Mouse (Mus musculus): ENCODE measurements around the gene Gsdme. TPM values are rescaled to one million over a fixed set of nuclear protein-coding genes. Genes with fewer than 3 reads are reported as not detected.

Gsdme gene
- 32.7 and 32.9 TPM in 2 replicates for polyA plus RNA-seq (2016; fragmentation: Nextera tagmentation; extraction: Ambion mirVana)

DNA sequence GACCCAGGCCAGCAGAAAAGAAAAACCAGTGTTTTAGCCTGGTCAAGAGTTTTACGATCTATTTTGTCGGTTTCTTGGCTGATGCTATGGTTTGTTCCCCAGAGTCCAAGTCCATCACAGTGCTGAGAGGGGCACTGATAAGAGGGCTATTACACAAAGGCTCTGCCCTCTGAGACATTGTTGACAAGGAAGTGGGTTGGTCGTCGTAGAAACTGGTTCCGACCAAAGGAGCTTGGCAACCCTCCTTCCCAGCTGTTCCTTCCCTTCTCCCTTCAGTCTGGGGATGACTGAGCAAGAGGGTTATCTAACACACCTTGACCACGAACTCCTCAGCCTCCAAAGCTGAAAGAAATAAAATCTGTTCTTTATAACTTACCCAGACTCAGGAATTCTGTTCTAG lies at the start of gene Gsdme:
TSS of gene Gsdme (minus strand) at position 193 of the 400 bp plus-strand sequence.
- peaks cover 10% of the 10 kb centered on the region; the same call in 1 of the 2 replicates for H3K4me1 ChIP-seq (replicated peaks)
- 61% methylated on average over 6 of the region's 6 CpGs for WGBS
- H3K4me3 ChIP-seq: no peak within 1 kb of the TSS
- no peak within 1 kb of the TSS for H3K9ac ChIP-seq
- H3K27ac ChIP-seq (ENCODE audit: poor library complexity, severe bottlenecking): no peak within 1 kb of the TSS
- no peak within 1 kb of the TSS for H3K4me2 ChIP-seq
- no peak for ATAC-seq (ENCODE audit: insufficient number of reproducible peaks, low FRiP score)
- H3K27me3 ChIP-seq (replicated peaks): no peaks in the 10 kb centered on the region
- no peaks in the 10 kb centered on the region for H3K36me3 ChIP-seq
- H3K9me3 ChIP-seq (replicated peaks): no peaks in the 10 kb centered on the region

DNA sequence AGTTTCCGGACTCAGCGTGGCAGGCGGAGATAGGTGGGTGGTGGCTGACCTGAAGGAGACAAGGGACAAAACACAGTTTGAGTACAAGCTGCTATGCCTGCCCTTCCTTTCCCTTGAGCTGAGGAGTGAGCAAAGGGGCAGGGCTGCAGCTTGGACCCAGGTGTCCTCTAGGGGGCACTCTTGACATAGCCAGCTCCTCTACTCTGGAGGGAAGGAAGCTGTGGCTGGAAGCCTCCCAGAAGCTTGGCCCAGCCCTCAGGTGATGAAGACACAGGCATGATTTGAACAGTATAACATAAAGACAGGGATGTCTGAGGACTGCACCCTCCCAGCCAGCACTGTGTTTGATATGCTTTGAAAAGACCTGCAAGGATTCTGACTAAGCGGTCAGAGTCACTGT lies 49.0 kb upstream of the Gsdme start:
- Histone ChIP-seq H3K27me3 (replicated peaks) (no peaks in the 10 kb centered on the region), H3K4me1 (replicated peaks) (peaks cover 25% of the 10 kb centered on the region), H3K9me3 (replicated peaks) (no peaks in the 10 kb centered on the region), H3K36me3 (peaks cover 4% of the 10 kb centered on the region), H3K4me2 (no peak overlapping the region), H3K27ac (ENCODE audit: poor library complexity, severe bottlenecking) (no peak overlapping the region), H3K4me3 (no peak overlapping the region), H3K9ac (no peak overlapping the region)
- WGBS: 47% methylated on average over 4 of the region's 4 CpGs
- peak; percentile 45; the same call in 1 of the 2 replicates for ATAC-seq (ENCODE audit: insufficient number of reproducible peaks, low FRiP score)

DNA sequence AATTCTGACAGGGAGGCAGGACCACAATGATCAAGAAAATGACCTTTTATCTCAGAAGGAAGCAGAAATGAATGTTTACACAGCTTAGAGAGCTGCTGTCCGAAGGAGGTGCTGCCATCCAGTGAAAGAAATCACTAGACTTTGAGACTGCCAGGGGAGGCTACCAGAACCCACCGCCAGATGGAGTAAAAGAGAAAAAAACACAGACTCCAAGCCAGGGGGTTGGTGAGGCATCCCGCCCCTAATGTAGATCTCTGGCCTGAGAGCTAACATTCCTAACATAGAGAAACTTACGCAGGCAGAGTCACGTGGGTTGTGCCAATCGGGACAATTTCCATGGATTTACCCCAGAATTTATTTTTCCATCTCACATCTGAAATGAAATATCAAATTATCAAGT lies 45.4 kb upstream of the Gsdme start:
- 30% methylated on average over 6 of the region's 6 CpGs for WGBS
- H3K4me1 ChIP-seq (replicated peaks): peaks cover 6% of the 10 kb centered on the region

DNA sequence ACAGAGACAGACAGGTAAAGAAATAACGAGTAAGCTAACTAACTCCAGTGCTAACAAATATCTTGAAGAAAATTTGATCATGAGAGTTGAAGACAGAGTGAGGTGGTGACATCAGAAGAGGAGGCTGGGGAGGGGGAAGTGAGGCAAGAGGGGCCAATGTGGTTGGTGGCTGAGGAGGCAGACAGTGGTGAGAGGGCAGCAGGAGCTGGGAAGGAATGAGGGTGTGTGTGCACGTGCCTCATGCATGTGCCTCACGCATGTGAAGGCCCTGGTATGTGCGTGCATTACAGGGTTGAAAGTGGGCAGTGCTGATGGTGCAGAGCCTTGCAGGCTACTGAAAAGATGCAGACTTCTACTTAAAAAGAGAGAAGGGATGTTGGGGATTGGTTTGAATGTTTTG lies 43.0 kb upstream of the Gsdme start:
- Histone ChIP-seq H3K4me3 (no peak overlapping the region), H3K27ac (ENCODE audit: poor library complexity, severe bottlenecking) (no peak overlapping the region), H3K36me3 (peaks cover 24% of the 10 kb centered on the region), H3K27me3 (replicated peaks) (no peaks in the 10 kb centered on the region), H3K9ac (no peak overlapping the region), H3K4me1 (replicated peaks) (no peaks in the 10 kb centered on the region), H3K9me3 (replicated peaks) (no peaks in the 10 kb centered on the region), H3K4me2 (no peak overlapping the region)
- 70% methylated on average over 4 of the region's 4 CpGs for WGBS
- no peak for ATAC-seq (ENCODE audit: insufficient number of reproducible peaks, low FRiP score)

More for the DNA sequence above, 45.4 kb upstream of the Gsdme start:
- Histone ChIP-seq H3K4me3 (no peak overlapping the region), H3K36me3 (peaks cover 9% of the 10 kb centered on the region), H3K27me3 (replicated peaks) (no peaks in the 10 kb centered on the region), H3K4me2 (no peak overlapping the region), H3K27ac (ENCODE audit: poor library complexity, severe bottlenecking) (no peak overlapping the region), H3K9me3 (replicated peaks) (no peaks in the 10 kb centered on the region), H3K9ac (no peak overlapping the region)
- no peak for ATAC-seq (ENCODE audit: insufficient number of reproducible peaks, low FRiP score)

DNA sequence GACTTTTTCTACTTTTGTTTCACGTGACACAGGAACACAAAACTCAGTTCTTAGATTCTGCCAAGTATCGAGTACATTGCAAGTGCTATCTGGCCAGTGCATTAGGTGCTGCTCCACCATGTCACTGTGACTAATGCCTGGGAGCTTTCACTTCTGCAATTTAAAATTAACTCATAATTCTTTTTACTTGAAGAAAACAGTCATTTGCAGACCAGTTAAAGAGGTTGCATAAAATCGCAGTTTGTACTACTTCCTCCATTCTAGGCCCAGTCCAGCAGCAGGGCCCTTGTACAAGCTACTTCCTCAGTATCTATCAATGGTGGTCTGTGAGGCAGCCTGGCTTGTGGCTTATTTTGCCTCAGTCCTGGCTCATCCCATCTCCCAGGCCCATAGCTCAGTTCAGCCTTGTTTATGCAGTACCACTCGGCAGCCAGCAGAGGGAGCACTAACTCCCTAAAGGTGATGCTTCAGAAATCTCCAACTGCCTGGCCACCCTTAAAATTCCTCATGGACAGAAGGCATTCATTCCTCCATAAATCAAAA lies 41.4 kb upstream of the Gsdme start:
- Histone ChIP-seq H3K36me3 (peaks cover 26% of the 10 kb centered on the region), H3K4me1 (replicated peaks) (no peaks in the 10 kb centered on the region), H3K27ac (ENCODE audit: poor library complexity, severe bottlenecking) (no peak overlapping the region), H3K4me3 (no peak overlapping the region), H3K4me2 (no peak overlapping the region), H3K9ac (no peak overlapping the region), H3K27me3 (replicated peaks) (no peaks in the 10 kb centered on the region), H3K9me3 (replicated peaks) (no peaks in the 10 kb centered on the region)
- ATAC-seq (ENCODE audit: insufficient number of reproducible peaks, low FRiP score): no peak
- WGBS: 64% methylated on average over 4 of the region's 4 CpGs

DNA sequence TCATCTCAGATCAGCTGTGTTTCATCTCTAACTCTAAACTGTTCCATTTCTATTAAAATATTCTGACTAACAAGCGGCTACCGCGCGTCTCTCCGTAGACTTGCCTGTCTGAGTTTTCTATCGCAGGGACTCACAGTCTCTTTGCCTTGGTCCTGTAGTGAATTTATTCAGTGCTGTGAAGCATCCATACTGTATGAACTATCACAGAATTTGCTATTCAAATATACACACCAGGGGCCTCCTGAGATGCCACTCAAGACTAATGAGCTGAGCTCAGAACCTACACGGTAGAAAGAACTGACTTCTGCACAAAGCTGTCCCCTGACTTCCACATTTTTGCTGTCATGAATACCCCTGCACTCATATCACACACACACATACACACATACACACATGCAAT lies 37.5 kb upstream of the Gsdme start:
- Histone ChIP-seq H3K9me3 (replicated peaks) (no peaks in the 10 kb centered on the region), H3K4me1 (replicated peaks) (peaks cover 4% of the 10 kb centered on the region), H3K27ac (ENCODE audit: poor library complexity, severe bottlenecking) (no peak overlapping the region), H3K36me3 (peaks cover 24% of the 10 kb centered on the region), H3K27me3 (replicated peaks) (no peaks in the 10 kb centered on the region), H3K9ac (no peak overlapping the region), H3K4me2 (no peak overlapping the region), H3K4me3 (no peak overlapping the region)
- WGBS: 91% methylated on average over 7 of the region's 7 CpGs
- no peak for ATAC-seq (ENCODE audit: insufficient number of reproducible peaks, low FRiP score)

DNA sequence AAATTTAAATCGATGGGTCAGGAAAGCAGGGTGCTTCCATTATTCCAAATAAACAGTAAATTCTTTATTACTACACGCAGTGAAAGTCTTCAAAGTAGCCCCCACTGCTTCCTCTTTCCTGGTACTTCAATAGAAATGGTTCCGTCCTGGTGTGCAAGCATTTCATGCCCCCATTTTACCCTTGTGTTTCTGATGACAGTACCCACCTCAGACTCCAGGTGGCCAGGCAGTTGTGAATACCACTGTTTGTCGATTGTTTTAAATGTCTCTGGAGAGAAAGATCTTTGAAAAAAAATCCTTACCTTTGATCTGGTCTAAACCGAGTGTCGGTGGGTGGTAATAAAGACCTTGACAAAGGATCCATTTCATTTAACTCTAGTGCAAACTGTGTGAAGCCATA lies 37.0 kb upstream of the Gsdme start:
- no peak overlapping the region for H3K4me2 ChIP-seq
- H3K9ac ChIP-seq: no peak overlapping the region
- ATAC-seq (ENCODE audit: insufficient number of reproducible peaks, low FRiP score): no peak
- 80% methylated on average over 6 of the region's 6 CpGs for WGBS
- no peaks in the 10 kb centered on the region for H3K27me3 ChIP-seq (replicated peaks)
- H3K27ac ChIP-seq (ENCODE audit: poor library complexity, severe bottlenecking): no peak overlapping the region
- no peaks in the 10 kb centered on the region for H3K9me3 ChIP-seq (replicated peaks)
- peaks cover 9% of the 10 kb centered on the region for H3K4me1 ChIP-seq (replicated peaks)
- no peak overlapping the region for H3K4me3 ChIP-seq
- peaks cover 24% of the 10 kb centered on the region for H3K36me3 ChIP-seq

DNA sequence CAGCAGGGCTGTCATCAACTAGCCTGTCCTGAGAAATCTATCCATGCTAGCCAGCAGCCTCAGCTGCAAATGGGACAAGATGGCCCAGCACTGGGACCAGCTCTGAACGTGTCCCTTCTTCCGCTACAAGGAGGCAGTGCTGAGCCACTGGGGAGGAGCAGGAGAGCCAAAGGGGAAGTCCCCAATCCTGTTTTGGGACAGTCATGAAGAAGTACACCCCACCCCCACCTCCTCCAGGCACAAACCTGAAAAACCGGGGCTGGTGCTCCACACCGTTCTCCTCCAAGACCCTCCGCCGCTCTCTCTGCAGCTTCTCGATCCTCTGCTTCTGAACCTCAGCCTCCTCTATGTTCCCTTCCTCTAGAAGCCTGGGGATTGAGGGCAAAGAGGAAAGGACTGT lies 35.4 kb upstream of the Gsdme start:
- Histone ChIP-seq H3K9ac (no peak overlapping the region), H3K9me3 (replicated peaks) (no peaks in the 10 kb centered on the region), H3K4me3 (no peak overlapping the region), H3K27me3 (replicated peaks) (no peaks in the 10 kb centered on the region), H3K36me3 (peaks cover 23% of the 10 kb centered on the region), H3K4me1 (replicated peaks) (peaks cover 14% of the 10 kb centered on the region), H3K27ac (ENCODE audit: poor library complexity, severe bottlenecking) (no peak overlapping the region), H3K4me2 (no peak overlapping the region)
- 76% methylated on average over 7 of the region's 7 CpGs for WGBS
- ATAC-seq (ENCODE audit: insufficient number of reproducible peaks, low FRiP score): no peak

DNA sequence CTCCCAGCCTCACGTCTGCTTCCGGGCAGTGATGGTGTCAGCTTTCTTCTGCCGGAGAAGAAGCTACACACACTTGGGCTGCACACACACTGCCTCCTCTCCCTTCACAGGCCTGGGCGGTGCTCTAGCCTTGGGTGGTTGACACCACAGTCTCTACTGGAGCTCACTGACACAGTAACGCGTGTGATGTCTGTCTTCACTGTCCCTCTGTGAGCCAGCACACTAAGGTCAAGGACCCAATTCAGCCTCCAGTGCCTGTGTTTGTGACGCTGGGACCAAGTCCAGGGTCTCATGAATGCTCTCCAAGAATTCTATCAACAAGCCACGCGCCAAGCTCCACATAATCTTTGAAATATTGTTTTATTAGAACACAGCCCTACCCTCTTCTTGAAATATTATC lies 34.0 kb upstream of the Gsdme start:
- H3K4me3 ChIP-seq: no peak overlapping the region
- ATAC-seq (ENCODE audit: insufficient number of reproducible peaks, low FRiP score): no peak
- no peaks in the 10 kb centered on the region for H3K27me3 ChIP-seq (replicated peaks)
- no peak overlapping the region for H3K4me2 ChIP-seq
- H3K27ac ChIP-seq (ENCODE audit: poor library complexity, severe bottlenecking): no peak overlapping the region
- peaks cover 14% of the 10 kb centered on the region for H3K36me3 ChIP-seq
- H3K9me3 ChIP-seq (replicated peaks): no peaks in the 10 kb centered on the region
- peaks cover 14% of the 10 kb centered on the region for H3K4me1 ChIP-seq (replicated peaks)
- no peak overlapping the region for H3K9ac ChIP-seq
- WGBS: 91% methylated on average over 9 of the region's 9 CpGs

DNA sequence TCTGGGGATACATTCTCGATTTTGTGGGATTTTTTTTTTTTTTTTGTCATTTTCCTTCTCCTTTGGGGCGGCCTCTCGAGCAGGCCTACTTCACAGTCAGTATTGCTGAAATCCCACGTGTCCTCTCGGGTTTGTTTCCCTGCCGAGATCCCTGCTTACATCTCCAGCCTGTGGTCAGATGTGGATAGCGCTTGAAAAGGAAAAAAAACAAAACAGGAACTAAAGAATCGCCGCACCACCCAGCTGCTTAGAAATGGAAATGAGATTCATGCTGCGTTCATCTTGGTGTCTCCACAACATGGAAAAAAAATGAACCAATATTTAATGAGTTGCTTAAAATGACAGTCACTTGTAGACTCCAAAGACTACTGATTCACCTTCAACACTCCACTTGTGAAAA lies 31.5 kb upstream of the Gsdme start:
- peaks cover 6% of the 10 kb centered on the region; the same call in 1 of the 2 replicates for H3K36me3 ChIP-seq
- no peak overlapping the region for H3K27ac ChIP-seq (ENCODE audit: poor library complexity, severe bottlenecking)
- no peak overlapping the region for H3K4me2 ChIP-seq
- H3K9ac ChIP-seq: no peak overlapping the region
- ATAC-seq (ENCODE audit: insufficient number of reproducible peaks, low FRiP score): no peak
- H3K9me3 ChIP-seq (replicated peaks): no peaks in the 10 kb centered on the region
- H3K4me1 ChIP-seq (replicated peaks): peaks cover 14% of the 10 kb centered on the region
- H3K27me3 ChIP-seq (replicated peaks): no peaks in the 10 kb centered on the region
- WGBS: 69% methylated on average over 10 of the region's 10 CpGs
- H3K4me3 ChIP-seq: no peak overlapping the region

DNA sequence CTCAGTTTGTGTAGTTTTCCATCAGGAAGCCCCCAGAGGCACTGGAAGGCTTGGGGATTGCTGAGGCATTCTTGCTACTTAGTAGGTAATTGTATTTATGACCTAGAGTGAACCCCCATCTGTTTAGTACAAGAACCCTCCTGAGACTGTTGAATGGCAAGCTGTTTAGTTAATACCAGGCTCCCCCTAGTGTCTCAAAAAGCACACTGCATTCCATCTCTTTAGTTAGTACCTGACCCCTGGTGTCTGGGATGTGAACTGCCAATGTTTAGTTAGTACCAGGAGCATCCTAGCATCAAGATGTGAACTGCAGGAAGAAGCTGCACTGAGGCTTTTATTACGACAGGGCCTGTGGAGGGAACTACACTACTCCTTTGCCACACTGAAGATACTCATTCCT lies 30.5 kb upstream of the Gsdme start:
- no peak for ATAC-seq (ENCODE audit: insufficient number of reproducible peaks, low FRiP score)
- no peak overlapping the region for H3K9ac ChIP-seq
- no peak overlapping the region for H3K4me2 ChIP-seq
- peaks cover 6% of the 10 kb centered on the region; the same call in 1 of the 2 replicates for H3K36me3 ChIP-seq
- no peaks in the 10 kb centered on the region for H3K9me3 ChIP-seq (replicated peaks)
- no peaks in the 10 kb centered on the region for H3K27me3 ChIP-seq (replicated peaks)
- H3K4me1 ChIP-seq (replicated peaks): peaks cover 14% of the 10 kb centered on the region
- H3K27ac ChIP-seq (ENCODE audit: poor library complexity, severe bottlenecking): no peak overlapping the region
- 29% methylated on average over 1 of the region's 1 CpGs for whole genome bisulfite sequencing
- no peak overlapping the region for H3K4me3 ChIP-seq

DNA sequence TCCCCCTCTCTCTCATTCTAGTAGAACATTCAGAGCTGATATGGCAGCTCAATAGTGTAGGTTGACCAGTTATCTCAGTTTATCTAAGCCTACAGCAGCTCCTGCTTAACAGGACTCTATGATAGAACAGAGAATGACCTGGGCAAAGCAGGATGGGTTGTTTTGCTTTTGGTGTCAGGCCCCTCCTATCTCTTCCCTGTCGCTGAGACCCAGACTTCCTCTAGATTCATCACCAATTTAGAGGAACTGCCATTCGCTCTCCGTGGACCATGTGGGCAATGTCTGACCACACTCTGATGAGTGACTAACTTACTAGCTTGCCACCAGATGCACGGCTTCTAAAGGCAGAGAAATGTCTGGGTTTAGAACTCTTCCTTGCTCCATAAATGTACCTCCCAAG lies 28.0 kb upstream of the Gsdme start:
- 54% methylated on average over 4 of the region's 4 CpGs for whole genome bisulfite sequencing
- Histone ChIP-seq H3K9me3 (replicated peaks) (no peaks in the 10 kb centered on the region), H3K9ac (no peak overlapping the region), H3K4me2 (no peak overlapping the region), H3K27me3 (replicated peaks) (no peaks in the 10 kb centered on the region), H3K36me3 (no peaks in the 10 kb centered on the region), H3K4me3 (no peak overlapping the region), H3K27ac (ENCODE audit: poor library complexity, severe bottlenecking) (no peak overlapping the region), H3K4me1 (replicated peaks) (peaks cover 14% of the 10 kb centered on the region)
- no peak for ATAC-seq (ENCODE audit: insufficient number of reproducible peaks, low FRiP score)
